Mouse (Mus musculus) lung, postnatal 14 days (tissue): ENCODE measurements around the gene Tmem256.
"Not testable (repeated sequence)": the region's sequence is repeated elsewhere in the genome, so short reads cannot be mapped to it uniquely, and the experiment has no call there.

Source experiments
- DNase-seq: peaks from one replicate; pipeline ENCODE4 v3.0.0; 2021

Tmem256 gene

DNA sequence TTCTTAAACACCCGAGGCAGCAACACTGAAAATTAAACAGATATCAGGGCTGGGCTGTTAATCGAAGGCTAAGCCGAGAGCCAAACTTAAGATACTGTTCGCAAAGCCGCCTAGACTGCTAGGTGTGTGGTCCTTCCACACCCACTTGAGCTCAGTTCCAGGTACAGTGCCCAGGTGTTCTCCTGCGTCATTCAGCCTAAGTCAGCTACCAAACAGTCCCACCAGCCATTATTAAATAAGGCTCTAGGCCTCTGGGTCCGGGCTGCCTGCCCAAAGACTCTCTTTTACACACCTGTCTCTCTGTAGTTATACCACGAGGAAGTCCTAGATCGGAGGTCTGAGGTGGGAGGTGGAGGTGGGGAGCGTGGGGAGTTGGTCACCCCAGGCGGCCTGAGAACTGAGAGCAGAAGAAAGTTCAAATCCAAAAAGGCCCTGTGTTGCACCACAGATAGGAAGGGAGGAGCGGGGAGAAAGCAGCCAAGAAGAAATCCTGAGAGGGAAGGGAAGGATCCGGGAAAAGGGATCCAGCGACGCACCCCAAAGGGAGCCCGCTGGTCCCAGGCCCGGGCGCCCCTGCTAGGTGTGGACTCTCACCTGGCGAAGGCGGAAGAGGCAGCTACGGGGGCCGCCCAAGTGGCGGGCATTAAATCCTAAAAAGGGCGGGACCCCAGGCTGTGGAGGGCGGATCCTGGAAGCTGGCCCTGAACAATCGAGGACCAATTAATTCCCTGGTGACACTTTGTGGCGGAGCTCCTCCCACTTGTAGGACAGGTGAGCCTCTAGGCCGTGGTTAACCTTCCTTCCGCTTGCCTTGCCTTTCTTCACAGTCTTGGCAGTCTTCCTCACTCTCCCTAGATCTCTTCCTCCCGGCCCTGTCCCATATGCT, 20.0 kb downstream of the Tmem256 start, which contains the start of gene Tnk1:
Gene Tnk1 (minus strand): TSS at position 618 of the 886 bp plus-strand sequence.
- peak; percentile 49 for DNase-seq

GRCm38 (mm10) chr11:69863729-69864128, 25.4 kb downstream of the Tmem256 start:
- not testable (repeated sequence) for DNase-seq

DNA sequence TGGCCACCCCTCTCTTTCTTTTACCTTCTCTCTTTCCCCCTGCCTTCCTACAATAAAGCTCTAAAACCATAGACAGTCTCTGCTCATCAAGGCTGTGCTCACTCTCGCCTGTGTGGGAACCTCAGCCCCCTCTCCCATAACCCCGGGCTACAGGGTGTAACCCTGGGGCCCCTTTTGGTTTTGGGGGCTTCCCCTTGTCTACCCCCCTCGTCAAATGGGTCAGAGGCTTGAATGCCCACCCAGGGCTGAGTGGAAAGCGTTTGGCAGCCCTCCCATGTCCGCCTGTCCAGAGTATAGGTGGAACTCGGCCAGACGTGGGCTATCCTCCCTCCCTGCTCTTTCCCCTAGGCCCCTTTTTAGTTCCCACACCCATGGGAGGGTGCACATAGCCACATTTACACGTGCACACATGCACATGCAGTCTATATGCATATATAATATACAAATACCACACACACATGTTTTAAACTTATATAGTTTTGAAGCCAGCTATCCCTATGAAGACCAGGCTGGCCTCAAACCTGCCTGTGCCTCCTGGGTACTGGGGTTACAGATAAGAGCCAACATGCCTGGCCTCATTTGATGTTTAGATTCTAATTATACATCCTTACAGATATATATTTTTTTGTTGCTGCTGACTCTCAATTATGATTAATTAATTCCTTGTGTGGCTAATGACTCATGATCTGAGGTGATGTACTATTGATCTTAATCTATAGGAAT, 26.0 kb downstream of the Tmem256 start:
- no peak for DNase-seq

DNA sequence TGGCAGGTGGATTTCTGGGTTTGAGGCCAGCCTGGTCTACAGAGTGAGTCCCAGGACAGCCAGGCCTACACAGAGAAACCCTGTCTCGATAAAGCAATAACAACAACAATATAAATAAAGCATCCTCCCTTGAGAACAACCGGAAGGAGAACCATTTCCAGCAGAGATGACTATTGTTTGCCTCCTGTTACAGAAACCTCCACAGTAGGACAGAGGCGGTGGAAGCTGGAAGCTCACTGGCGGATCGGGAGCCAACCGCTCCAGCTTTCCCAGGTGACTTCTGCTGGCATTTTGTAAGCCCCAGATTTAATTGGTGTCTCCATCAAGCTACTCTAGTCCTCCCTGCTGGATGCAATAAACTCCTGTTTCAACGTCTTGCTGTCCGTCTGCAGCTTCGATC, 27.2 kb downstream of the Tmem256 start:
- DNase-seq: no peak

GRCm38 (mm10) chr11:69867335-69867734, 29.0 kb downstream of the Tmem256 start:
- no peak for DNase-seq

GRCm38 (mm10) chr11:69870289-69871069, 32.2 kb downstream of the Tmem256 start:
- no peak for DNase-seq

- DNase-seq: no peak
These were observed 33.5 kb downstream of the Tmem256 start for GRCm38 (mm10) chr11:69871822-69872221.

DNA sequence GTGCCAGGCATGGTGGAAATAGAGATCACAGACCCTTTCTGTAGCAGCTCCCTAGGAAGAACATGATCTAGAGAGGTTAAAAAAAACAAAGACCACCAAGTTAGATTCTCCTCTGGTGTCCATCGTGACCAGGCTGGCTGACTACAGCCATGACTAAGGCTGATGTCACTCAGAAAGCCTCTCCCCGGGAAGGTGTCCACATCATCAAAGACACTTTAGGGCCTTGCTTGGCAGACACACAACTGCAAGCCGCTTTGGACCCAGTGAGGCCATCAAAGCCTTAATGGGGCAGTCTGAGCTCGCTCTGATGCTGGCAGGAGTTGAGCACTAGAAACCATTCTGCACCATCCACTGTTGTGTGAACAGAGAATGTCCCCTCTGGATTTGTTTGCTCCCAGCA, 34.1 kb downstream of the Tmem256 start:
- no peak for DNase-seq

DNA sequence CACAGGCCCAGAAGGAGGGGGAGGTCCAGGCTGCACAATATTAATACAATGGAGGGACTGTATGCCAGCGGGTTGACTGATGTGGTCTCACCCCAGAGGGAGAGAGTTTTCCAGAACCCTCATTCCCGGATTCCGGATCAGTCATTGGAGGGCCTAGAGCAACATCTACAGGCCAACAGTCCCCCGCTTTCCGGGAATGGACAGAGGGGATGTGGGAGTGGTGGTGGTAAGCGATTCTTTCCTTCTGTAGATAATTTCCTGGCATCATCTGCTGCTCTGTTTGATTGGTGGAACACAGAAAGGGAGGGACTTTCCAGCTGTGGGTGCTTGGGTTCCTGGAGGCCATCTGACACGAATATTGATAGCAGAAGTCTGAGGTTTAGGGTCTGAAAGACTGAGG, 37.9 kb downstream of the Tmem256 start:
- peak; percentile 71 for DNase-seq

DNA sequence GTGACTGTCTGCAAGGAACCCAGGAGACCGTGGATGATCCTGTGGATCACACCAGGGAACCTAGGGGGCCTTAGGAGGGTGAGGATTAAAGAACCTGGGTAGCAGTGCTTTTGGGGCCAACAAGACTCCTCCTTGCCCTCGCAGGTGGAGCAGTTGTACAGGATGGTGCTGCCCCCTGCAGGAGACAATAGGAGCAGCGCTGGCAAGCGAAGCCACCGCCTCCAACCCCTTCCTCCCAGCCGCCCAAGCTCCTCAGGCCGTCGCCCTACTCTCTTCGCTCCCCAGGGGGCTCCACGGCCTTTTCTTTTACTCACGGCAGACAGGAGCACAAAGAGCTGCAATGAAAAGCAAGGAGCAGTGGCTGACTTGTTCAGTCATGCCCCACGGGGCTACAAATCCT, 38.6 kb downstream of the Tmem256 start:
- DNase-seq: peak; percentile 93

GRCm38 (mm10) chr11:69877878-69878277, 39.6 kb downstream of the Tmem256 start, which contains the start of gene Tmem95:
Gene Tmem95 (minus strand): TSS chr11:69878018.
- DNase-seq: no peak

DNA sequence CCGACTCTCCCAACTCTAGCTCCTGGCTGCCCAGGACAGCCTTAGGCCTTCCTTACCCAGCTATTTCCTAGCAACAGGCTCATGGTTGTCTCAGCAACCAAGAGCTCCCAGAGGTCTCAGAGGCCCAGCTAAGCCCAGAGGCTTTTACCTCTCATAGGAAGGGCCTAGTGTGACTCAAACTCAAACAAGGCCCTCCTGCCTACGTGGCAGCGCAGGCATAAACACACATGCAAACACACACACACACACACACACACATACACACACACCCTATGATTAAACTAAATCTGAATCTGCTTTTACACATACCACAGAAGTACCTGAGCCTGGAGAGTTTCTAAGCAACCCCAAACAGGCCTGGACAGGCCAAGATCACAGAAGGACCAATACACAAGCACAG, 40.1 kb downstream of the Tmem256 start:
- DNase-seq: no peak

DNA sequence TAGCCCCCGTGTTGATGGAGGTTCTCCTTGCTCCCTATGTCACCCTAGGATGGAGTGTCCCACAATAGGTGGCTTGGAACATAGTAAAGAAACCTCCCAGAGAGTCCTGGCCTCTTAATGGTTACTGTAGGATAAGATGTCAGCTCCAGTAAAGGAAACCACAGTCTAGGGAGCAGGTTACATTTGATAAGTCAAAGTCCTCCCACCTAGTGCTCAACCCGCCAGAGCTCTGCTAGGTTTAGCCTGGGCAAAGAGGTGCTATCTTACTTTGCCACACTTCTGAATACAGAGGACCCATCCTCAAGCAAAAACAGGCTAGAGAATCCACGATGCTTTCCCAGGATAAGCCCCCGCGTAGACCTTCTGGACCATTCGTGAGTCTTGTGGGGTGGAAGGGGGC, 40.6 kb downstream of the Tmem256 start:
- DNase-seq: no peak

DNA sequence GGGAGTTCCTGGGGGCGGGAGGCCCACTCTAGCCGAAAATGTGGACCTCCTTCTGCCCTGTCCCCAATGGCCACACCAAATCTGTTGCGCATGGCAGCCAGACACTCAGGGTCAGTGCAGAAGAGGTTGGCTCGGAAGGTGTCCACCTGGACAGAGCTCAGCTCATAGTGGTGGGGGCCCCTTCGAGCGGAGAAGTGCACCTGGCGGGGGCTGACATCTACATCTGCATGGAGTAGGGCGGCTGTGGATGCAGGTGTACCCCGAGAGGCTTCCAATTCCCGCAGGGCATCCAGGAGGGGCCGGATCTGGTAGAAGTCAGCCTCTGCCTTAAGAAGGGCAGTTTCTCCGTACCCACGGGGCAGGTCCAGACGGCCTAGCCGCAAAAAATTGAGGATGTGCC, 41.4 kb downstream of the Tmem256 start:
- DNase-seq: no peak

DNA sequence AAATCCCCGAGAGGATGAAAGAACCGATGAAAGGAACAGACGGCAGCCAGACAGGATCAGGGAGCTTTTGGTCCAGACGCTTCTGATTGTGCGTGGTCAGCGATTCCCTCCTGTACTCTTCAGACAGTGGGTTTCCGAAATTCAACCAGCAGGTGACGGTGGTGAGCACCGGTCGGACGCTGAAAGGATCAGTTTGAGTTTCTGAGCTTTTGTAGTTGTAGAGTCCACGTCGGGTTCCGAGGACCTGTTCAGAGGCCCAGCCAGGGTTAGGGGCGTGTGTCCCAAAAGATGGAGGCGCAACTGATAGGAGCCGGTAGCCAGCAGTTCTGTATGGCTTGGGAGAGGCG, 42.2 kb downstream of the Tmem256 start:
- DNase-seq: peak; percentile 78

- peak; percentile 93 for DNase-seq
These were observed 42.7 kb downstream of the Tmem256 start, which contains the start of gene Kctd11 for GRCm38 (mm10) chr11:69880853-69881603. Gene Kctd11 (minus strand): TSS chr11:69881406.

GRCm38 (mm10) chr11:69881787-69882670, 43.7 kb downstream of the Tmem256 start:
- no peak for DNase-seq

DNA sequence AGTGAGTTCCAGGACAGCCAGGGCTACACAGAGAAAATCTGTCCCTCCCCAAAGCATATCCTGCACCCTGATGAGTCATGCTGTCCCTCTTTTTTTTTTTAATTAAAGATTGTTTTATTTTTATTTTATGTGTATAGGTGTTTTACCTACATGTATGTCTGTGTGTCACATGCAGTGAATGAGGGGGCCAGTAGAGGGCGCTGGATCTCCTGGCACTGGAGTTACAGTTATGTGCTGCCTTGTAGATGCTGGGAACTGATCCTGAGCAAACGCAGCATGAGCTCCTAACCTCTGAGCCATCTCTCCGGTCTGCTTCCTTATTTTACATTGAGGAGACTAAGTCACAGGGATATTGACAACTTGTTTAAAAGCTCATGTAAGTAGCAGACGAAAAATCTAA, 44.8 kb downstream of the Tmem256 start:
- peak; percentile 58 for DNase-seq

- DNase-seq: no peak
These were observed 45.3 kb downstream of the Tmem256 start for GRCm38 (mm10) chr11:69883527-69884151.

DNA sequence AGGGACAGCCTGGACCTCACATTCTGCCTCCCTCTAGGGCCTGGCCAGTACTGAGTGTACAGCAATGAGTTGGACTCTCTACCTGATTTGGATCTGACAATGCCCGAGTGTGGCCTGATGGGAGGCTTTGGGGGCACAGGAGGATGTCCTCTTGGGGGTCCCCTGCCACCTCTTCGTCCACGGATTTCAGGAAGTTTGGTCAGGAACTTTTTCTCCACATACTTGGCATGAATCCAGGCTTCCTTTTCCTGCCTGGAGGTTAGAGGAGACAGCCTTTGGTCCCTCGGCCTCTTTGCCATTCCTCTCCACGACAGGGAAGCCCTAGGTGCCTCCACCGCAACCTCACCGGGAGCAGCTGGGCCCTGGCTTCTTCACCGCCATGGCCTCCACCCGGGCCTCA, 45.9 kb downstream of the Tmem256 start:
- no peak for DNase-seq

- DNase-seq: no peak
These were observed 46.3 kb downstream of the Tmem256 start for GRCm38 (mm10) chr11:69884663-69885062.
